Mouse (Mus musculus): ENCODE measurements around the gene Pld4. TPM values are rescaled to one million over a fixed set of nuclear protein-coding genes. Genes with fewer than 3 reads are reported as not detected.

The Pld4 gene
- polyA plus RNA-seq, 2 experiments from 2014 or later: 1.7 to 7.2 TPM

DNA sequence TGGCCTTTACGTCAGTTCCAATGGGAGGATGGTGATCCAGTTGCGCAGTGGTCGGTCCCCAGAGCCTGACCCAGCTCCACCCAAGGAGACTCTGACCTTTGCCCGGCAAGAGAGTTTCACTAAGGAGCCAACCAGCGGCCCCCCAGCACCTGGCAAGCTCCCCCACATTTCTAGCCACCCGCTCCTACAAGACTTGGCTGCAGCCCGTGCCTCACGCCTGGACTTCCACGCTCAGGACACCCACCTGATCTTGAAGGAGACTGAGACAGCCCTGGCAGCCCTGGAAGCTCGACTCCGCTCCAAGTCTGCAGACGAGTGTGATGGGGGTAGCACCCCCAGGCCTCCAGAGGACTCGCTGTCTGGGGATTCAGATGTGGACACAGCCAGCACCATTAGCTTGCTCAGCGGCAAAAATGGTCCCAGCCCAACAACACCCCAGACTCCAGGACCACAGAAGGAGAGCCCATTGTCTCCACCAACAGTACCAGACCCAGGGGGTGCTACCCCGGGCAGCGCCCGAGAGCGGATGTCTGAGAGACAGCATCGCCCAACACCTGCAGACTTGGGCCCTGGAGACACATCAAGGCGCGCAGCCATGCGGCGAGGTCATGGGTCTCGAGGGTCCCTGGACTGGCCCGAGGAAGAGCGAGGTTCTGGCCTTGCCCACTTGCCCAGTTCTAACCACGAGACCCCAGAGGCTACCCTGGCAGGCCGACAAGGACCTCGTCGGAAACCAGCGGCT is 22.0 kb upstream of the Pld4 start:
- ATAC-seq: no peak

DNA sequence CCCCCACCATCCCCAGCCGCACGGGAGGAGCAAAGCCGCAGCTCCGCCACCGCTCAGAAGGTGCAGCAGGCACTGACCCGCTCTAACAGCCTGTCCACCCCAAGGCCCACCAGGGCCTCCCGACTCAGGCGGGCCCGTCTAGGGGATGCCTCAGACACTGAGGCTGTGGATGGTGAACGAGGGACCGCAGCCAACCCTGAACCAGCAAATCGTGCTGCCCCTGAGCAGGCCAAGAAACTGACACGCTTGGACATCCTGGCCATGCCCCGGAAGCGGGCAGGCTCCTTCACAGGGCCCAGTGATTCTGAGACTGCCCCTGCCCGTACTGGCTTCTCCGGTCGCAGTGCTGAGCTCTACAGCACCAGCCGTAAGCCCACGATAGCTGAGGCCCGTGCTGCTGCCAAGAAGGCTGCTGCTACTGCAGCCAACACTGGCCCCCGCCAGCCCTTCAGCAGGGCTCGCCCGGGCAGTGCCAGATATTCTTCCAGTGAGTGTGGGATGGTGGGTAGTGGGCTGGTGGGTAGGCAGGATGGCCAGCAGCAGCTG is 21.4 kb upstream of the Pld4 start:
- ATAC-seq: no peak

DNA sequence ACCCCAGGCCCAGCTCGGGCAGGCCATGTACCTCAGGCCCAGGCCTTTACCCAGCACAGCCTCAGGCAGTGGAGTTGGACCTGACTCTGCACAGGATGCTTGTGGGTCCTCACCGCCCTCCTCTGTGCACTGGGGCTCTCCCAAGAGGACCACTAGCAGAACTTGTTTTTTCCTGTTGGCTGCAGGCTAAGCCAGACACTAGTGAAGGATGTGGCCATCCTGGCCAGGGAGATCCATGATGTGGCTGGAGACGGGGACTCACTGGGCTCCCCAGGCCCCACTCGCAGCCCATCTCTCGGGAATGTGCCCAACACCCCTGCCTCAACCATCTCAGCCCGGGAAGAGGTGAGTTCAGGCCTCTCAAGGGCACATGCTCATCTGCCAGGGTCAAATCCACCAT is 17.7 kb upstream of the Pld4 start:
- ATAC-seq: peak; percentile 35

DNA sequence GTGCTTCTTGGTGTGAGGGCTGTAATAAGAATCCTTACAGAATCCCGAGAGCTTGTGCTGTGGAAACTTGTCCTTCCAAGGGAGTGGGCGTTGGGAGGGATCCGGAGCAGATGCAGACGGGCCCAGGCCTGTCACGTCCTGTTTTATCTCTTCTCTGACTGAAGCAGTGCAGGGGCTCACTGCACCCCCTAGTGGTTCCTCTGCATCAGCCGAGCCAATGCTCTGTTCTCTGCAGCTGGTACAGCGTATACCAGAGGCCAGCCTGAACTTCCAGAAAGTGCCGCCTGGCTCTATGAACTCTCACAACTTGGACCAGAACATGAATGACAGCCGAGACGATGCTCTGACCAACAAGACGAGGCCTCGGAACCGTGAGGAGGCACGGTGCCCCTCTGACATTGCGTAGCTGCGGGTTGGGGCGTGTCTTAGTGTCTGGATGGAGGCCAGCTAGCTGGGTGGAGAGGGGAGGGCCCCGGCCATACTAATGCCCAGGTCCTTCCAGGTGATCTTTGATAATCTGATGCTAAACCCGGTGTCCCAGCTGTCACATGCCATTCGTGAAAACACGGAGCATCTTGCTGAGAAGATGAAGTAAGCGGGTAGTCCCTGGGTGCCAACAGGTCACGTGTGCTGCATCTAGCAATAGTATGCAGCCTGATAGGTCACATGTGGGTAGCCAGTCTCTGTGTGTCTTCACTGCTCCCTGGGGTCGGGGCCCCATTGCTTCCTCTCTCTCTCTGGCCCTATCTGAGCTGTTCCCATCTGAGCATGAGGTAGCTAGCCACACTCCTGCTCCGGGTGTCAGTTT is 17.1 kb upstream of the Pld4 start:
- ATAC-seq: peak; percentile 93

DNA sequence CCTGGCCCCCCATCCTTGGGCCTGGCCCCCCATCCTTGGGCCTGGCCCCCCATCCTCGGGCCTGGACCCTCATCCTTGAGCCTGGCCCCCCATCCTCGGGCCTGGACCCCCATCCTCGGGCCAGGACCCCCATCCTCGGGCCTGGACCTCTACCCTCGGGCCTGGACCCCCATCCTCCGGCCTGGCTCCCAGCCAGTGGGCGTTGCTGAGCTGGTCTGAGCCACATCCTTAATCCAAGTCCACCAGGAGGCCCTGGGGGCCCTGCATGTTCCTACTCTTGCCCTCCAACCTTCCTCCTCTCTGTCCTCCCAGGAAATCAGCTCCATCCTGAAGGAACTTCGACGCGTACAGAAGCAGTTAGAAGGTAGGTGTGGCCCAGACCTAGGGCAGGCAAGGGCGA is 16.2 kb upstream of the Pld4 start:
- no peak for ATAC-seq

DNA sequence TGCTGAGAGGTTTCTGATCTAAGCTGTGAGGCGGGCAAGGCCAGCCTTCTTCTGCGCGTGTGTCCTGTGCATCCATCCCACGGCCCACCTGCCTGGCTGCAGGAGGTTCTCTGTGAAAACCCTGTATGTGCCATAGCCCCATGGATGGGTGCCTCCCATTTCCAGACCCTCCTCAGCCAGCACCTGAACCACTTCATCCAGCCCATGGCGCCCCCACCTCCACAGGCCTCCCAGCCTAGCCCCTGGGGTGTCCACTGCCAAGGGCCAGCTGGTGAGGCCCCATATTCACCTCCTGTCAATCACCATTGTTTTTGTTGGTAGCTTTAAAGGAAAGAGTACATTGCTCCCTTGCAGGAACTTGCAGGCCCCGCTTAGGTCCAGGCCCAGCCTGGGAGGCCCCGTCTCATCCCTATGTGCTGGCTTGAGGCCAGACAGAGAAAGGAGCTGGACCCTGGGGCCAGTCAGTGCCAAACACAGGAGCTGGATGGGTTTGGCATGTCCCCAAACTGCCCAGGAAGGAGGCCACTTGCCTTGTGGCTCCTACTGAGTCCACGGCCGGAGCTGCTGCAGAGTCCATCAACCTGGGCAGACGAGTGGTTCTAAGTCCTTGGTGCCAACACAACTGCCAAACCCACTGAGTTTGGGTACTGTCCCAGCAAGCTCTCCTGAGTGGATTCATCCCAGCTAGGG is 15.4 kb upstream of the Pld4 start:
- no peak for ATAC-seq

DNA sequence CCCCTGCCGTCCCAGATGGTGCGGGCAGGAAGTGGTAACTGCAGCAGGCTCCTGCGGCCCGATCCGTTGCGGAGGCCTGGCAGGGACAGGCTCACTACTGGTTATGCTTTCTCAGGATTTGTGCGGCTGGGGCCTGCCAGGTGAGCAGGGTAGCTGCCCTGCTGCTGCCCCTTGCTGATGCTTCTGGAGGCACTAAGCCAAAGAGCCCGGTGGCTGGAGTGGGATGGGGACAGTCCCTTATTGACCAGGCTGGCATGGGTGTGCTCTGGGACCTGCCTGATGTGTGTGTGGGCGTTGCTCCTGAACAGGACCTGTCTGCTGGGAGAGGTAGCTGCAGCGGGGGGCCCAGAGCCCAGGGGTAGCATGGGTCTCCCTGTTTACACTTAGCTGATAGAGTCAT is 14.7 kb upstream of the Pld4 start:
- no peak for ATAC-seq

DNA sequence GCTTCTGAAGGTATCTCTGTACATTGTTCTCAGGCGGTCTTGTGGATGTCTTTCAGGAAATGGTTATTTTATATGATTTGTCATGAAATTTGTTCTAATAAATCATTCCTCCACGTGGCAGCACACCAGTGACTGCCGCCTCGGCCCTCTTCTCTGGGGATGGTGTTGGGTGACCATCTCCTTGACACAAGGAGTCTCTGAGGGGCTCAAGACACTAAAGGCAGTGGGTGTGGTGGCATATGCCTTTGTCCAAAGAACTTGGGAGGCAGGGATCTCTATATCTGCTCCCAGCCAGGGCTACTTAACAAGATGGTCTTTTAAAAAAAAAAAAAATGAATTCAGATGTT is 14.0 kb upstream of the Pld4 start:
- ATAC-seq: no peak

DNA sequence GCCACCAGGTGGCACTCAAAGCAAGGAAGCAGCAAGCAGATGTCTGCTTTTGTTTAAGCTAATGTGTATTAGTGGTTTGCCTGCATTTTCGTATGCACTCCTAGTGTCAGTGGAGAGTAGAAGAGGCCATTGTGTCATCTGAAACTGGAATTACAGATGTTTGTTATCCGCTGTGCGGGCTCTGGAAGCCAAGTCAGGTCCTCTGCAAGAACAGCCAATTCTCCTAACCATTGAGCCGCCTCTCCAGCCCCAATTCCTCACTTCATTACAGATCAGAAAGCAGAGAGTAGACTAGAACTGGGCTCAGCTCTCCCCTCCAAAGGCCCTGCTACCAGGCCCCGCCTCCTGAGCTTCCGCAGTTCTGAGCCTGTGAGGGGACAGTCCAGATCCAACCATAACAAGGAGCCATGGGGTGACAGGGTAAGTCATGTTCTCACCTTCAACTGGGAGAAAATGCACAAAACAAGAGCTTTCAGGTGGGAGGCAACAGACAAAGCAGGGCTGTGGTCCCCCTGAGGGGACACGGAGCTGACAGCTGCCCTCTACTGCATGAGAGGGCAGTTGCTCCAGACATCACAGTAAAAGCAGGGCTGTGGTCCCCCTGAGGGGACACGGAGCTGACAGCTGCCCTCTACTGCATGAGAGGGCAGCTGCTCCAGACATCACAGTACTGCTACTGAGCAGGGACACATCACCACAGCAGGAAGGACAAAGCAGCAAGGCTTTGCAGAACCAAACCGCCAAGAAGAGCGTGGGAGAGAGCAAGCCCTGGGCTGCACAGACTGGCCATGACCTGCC is 13.4 kb upstream of the Pld4 start:
- ATAC-seq: peak; percentile 44

DNA sequence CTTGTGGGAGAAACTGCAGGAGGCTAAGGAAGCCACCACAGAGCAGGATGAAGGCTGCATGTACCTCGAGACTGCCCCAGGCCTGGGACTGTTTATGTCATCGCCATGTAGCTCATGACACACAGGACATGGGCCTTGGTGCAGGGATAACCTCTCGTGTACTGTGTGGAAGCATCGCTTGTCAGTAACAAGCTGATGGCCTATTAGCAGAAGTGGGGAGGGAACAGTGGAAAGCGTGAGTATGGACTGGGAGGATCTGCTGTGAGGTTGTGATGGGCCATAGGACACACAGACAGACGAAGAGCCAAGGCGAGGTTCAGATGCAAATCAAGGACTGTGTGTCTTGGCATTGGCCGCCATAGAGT is 12.9 kb upstream of the Pld4 start:
- no peak for ATAC-seq

DNA sequence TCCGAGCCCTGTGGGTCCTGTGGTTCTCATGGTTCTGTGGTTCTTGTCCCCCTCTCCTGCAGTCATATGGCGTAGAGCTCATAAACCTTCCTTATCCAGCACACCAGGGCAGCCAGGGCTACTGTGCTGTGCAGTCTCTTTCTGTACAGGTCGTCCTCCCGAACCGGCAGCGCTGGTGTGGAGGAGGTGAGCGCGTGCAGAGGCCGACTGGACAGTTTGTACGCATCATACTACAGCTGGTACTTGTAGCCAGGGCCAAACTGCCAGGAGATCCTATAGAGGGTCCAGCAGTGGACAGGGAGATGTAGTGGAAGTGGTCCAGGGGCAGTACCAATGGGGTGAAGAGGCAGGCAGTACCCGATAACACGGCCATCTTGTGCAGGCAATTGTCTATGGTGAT is 9.5 kb upstream of the Pld4 start:
- no peak for ATAC-seq

DNA sequence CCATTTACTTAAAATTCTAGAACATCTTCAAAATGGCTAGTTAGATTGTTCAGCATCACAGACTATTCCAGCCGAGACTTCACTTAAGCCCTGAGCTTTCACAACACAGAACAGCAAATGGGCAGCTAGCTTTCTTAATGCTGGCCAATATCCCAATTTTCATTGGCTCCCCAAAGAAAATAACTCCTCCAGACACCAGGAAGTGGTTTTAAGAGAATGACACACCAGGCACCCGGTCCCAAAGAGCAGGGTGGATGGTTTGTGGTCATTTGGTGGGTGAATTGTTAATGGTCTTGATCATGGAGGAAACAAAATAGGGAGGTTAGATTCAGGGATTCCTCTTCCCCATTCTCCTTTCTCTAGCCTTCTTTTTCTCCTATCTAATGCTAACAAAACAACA is 8.1 kb upstream of the Pld4 start:
- ATAC-seq: no peak

DNA sequence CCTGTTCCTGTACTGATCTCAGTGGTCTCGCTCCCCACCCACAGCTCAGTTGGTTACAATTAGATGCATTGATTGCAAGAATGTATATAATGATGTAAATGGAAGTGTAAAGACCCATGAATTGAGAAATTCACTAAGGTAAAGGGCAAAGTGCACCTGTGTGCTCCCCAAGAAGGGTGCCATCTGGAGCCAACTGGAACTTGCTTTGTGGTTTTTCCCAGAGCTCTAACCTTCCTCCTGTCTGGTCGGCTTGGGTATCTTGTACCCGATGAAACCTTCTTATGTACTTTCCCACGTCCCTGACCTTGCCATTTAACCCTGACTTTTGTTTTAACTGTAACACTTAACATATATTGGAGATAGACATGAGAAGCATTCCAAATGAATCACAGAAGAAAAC is 4.6 kb upstream of the Pld4 start:
- no peak for ATAC-seq

DNA sequence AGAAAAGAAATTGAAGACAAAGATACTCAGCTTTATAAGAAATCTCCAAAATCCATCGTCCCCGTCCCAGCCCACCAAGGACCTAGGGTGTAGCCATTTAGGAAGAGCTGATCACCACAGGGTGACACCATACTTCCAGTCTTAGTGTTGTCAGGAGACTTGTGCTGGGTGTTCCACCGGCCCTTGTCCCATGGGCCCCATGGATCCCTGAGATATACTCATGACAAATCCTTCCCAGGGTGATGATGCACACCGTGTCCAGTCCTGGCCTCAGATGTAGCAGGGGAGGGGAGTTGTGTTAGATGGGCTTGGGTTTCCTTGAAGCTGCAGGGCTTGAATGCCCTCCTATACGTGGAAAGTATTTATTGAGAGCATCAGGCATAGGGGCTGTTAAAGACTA is 2.6 kb upstream of the Pld4 start:
- no peak for ATAC-seq

DNA sequence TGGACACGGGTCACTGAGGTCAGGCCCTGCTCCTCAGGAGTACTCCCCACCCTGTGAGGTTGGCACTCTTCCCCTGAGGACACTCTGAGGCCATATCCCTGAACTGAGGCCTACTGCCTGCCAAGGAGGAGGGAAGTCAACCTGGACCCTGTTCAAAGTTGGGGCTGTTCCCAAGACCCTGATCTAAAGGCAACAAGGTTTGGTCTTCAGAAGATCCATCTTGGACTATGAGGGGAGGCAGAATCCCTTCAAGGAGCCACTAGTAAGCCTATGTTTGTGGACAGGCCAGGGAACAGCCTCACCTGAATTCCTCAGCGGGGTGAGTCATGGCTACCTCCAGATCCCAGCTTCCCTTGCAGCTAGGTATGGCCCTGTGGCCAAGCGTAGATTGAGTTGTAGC is 984 bp upstream of the Pld4 start:
- ATAC-seq: no peak

DNA sequence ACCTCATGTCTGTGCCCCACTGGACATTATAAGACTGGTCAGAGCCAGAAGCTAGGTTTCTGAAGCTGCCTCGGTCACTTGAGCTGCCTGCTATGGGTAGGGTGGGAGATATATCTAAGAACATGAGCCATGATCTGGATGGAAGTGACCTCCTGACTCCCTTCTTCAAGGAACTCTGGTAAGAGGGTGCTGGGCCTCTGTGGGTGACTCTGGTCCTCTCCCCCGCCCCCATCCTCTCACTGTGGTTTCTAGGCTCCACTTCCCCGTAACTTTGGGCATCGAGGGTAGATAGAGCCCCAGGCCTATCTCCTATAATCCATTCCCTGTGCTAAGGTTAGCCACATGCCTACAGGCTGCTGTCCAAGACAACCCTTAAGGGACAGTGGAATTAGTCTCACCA is 956 bp downstream of the Pld4 start:
- ATAC-seq: no peak

DNA sequence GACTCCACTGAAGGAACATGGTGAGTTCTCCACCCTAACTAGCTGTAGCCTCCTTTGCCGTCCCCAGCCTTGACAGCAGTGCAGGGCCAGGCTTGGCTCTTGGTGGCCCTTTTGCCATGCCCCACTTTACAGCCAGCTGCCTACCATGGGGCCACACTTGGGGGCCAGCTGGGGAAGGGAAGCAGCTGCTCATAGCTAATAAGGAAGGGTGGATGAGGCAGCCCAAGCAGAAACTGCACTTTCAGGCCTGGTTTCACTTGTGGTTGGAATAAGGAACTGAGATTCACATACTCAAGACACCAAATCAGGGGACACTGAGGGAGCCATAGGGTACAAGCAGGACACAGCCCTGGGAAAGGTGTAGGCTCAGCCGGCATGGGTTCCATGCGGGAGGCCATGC is 1.6 kb downstream of the Pld4 start:
- ATAC-seq: no peak

DNA sequence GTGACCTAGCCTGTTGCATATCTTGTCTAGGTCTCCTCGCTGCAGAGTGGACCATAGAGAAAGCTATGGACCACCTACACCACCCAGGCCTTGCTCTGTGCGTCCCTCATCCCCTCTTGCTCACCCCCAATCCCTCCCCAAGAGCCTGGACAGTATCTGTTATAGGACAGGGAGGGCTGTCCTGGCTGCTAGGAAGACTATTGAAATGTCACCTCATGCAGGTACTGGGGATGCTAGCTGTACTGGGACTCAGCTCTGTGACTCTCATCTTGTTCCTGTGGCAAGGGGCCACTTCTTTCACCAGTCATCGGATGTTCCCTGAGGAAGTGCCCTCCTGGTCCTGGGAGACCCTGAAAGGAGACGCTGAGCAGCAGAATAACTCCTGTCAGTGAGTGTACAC is 2.7 kb downstream of the Pld4 start:
- ATAC-seq: no peak

DNA sequence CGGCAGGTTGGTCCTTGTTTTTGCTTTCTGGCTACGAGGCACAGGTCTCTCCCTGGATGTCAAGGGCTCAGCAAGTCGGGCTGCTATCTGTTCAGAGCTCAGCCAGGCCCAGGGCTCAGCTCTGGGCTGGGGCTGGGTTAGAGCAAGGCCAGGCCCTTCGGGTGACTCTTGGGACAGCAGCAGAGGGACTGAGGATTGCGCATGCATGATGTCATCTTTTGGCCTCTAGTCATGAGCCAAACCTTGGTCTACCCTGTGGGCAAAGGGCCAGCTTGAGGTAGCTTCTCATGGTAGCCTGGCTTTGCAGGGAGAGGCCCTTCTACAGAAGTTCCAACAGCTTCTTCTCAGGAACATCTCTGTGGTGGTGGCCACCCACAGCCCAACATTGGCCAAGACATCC is 3.7 kb downstream of the Pld4 start:
- no peak for ATAC-seq

DNA sequence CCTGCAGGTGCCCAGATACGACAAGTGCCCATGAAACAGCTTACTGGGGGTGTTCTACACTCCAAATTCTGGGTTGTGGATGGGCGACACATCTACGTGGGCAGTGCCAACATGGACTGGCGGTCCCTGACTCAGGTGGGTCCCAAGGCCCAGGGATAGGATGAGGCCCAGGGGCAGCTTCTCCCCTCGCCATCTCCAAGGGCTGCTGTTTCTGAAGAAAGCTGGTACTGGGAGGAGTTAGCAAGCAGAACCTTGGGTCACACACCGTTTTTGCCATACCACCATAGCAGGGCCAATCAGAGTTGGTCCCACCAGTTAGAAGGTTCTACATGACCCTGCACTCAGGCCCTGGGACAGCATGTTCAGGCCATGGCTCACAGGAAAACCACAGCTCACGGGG is 4.5 kb downstream of the Pld4 start:
- no peak for ATAC-seq

DNA sequence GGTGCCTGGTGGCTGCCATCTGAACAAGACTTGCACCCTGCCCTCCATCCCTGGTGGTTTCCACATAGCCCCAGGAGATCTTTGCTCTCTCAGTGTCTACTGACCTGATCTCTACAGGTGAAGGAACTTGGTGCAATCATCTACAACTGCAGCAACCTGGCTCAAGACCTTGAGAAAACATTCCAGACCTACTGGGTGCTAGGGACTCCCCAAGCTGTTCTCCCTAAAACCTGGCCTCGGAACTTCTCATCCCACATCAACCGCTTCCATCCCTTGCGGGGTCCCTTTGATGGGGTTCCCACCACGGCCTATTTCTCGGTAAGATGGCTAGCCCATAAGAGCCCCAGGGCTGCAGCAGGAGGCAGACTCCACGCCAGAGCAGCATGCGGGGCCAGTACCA is 6.1 kb downstream of the Pld4 start:
- ATAC-seq: no peak

DNA sequence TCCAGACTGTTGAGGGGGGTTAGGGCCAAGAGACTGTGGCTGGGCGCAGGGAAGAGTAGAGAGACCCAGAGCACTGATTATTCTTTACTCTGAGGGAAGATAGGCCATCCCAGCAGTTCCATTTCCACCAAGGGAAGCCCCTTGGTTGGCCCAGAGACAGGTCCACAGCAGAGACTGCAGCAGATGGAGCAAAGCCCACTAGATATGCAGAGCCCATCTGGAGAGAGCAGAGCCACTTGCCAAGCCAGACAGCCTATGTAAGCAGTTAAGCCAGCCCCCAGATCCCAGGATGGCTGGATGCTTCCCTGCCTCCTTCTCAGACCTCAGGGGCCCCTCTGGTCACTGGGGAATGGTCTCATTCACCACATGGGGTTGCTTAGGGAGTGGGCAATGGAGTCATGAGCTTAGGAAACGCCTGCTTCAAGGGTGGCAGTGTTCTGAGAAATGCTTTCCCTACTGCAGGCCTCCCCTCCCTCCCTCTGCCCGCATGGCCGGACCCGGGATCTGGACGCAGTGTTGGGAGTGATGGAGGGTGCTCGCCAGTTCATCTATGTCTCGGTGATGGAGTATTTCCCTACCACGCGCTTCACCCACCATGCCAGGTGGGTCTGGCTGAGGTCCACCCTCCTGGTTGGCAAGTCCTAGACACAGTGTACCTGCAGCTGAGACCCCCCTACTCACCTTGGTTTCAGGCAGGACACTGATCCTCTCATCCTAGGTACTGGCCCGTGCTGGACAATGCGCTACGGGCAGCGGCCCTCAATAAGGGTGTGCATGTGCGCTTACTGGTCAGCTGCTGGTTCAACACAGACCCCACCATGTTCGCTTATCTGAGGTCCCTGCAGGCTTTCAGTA is 6.8 kb downstream of the Pld4 start:
- no peak for ATAC-seq

All from CD4-positive, CD25-positive, alpha-beta regulatory T cell, adult 4 months (primary cell).